In genomic region chr6:17837676-17838075, GRCm38 (mm10) we compare ENCODE assay signal across 20 mouse cellular contexts.
A peak's percentile ranks its signal among the peaks of the same experiment; 100 is the strongest.
DNase-seq lines count a peak whose midpoint lies in the region; ATAC-seq and TF ChIP-seq lines count a peak whose summit lies in the region.
"Had no signal": no experiment of that assay in that cellular context is flagged by ENCODE, and none has a peak within 500 bp of the region (broad histone marks: within the 10 kb centered on the region; RNA-seq: fewer than 3 reads in every experiment).

No protein-coding gene starts in this region.

- 55% methylated on average over 1 of the region's 1 CpGs for WGBS in lung, embryonic 15.5 days
- WGBS in hindbrain, embryonic 14.5 days: 86% methylated on average over 1 of the region's 1 CpGs

- H3K79me2 ChIP-seq in MEL (ENCODE audit: control insufficient read depth, insufficient read depth, low read length, poor library complexity): no peaks in the 10 kb centered on the region

- H3K27ac ChIP-seq in lung, embryonic 15.5 days: peak overlapping the region; percentile 20; the same call in 1 of the 2 replicates
- H3K27ac ChIP-seq in MEL (ENCODE audit: control insufficient read depth, low read depth, low read length): no peak overlapping the region
- peak overlapping the region; percentile 57; the same call in 1 of the 2 replicates for H3K27ac ChIP-seq in embryonic fibroblast, embryonic 13.5 days (ENCODE audit: insufficient read depth, low read length)
- H3K27ac ChIP-seq in hindbrain, embryonic 14.5 days: no peak overlapping the region
- H3K27ac ChIP-seq: limb, embryonic 15.5 days; neural tube, embryonic 13.5 days had no signal

- H3K9ac ChIP-seq in lung, embryonic 15.5 days: no peak overlapping the region
- H3K9ac ChIP-seq in MEL (ENCODE audit: control insufficient read depth, low read depth, low read length, poor library complexity, severe bottlenecking): no peak overlapping the region
- no peak overlapping the region for H3K9ac ChIP-seq in hindbrain, embryonic 14.5 days
- H3K9ac ChIP-seq: limb, embryonic 15.5 days; liver, postnatal 0 days; neural tube, embryonic 13.5 days had no signal

- no peak overlapping the region for H3K4me3 ChIP-seq in lung, embryonic 15.5 days
- H3K4me3 ChIP-seq in MEL (ENCODE audit: control insufficient read depth in 1 of 2, insufficient read depth in 1 of 2, low read depth in 2 of 2, low read length in 2 of 2): no peak overlapping the region
- H3K4me3 ChIP-seq in embryonic fibroblast, embryonic 13.5 days (ENCODE audit: insufficient read depth, low read length): no peak overlapping the region
- H3K4me3 ChIP-seq in hindbrain, embryonic 14.5 days (replicated peaks; ENCODE audit: low read length): no peak overlapping the region
- H3K4me3 ChIP-seq: limb, embryonic 15.5 days; neural tube, embryonic 13.5 days had no signal

- TF ChIP-seq POLR2A in MEL (IDR thresholded peaks at IDR 0.05; ENCODE audit: control insufficient read depth in 1 of 2, insufficient read depth in 1 of 2, low read depth in 1 of 2, low read length in 2 of 2, poor library complexity in 1 of 2): no peak
- no peak for TF ChIP-seq POLR2A in embryonic fibroblast, embryonic 13.5 days (IDR thresholded peaks at IDR 0.05; ENCODE audit: low read depth, low read length)

- TF ChIP-seq RAD21 in MEL (IDR thresholded peaks at IDR 0.05; ENCODE audit: low read depth, low read length): no peak; the same call in 1 of the 2 replicates

- ATAC-seq in lung, embryonic 15.5 days (ENCODE audit: borderline replicate concordance, extremely low read depth, low FRiP score, low TSS enrichment): no peak
- peak; percentile 63; the same call in 1 of the 2 replicates for ATAC-seq in neutrophil, adult 5-6 weeks (ENCODE audit: extremely low read depth, insufficient number of reproducible peaks, low FRiP score, poor library complexity, severe bottlenecking)
- ATAC-seq in hindbrain, embryonic 14.5 days (ENCODE audit: low FRiP score): no peak
- ATAC-seq: forebrain, embryonic 14.5 days; liver, postnatal 0 days had no signal

- TF ChIP-seq CTCF in MEL (IDR thresholded peaks at IDR 0.05 in 2 of 3, conservative IDR thresholded peaks at IDR 0.05 in 1 of 3; ENCODE audit: control insufficient read depth in 1 of 3, insufficient read depth in 1 of 3, low read depth in 2 of 3, low read length in 3 of 3, poor library complexity in 1 of 3, severe bottlenecking in 1 of 3): no peak
- TF ChIP-seq CTCF in embryonic fibroblast, embryonic 13.5 days (IDR thresholded peaks at IDR 0.05; ENCODE audit: borderline replicate concordance, insufficient read depth, low read length): no peak

- no peaks in the 10 kb centered on the region for H3K4me1 ChIP-seq in lung, embryonic 15.5 days
- peaks cover 0 to 4% of the 10 kb centered on the region in 2 experiments; a peak in 2 of 4 replicates for H3K4me1 ChIP-seq in MEL (ENCODE audit: control insufficient read depth in 1 of 2, insufficient read depth in 2 of 2, low read length in 2 of 2)
- H3K4me1 ChIP-seq in embryonic fibroblast, embryonic 13.5 days (ENCODE audit: control insufficient read depth, insufficient read depth, low read length): no peaks in the 10 kb centered on the region
- no peaks in the 10 kb centered on the region for H3K4me1 ChIP-seq in hindbrain, embryonic 14.5 days (replicated peaks; ENCODE audit: control insufficient read depth, insufficient read depth, low read length)
- H3K4me1 ChIP-seq: neural tube, embryonic 13.5 days had no signal

- no peaks in the 10 kb centered on the region for H3K9me3 ChIP-seq in lung, embryonic 15.5 days
- no peaks in the 10 kb centered on the region for H3K9me3 ChIP-seq in MEL (replicated peaks; ENCODE audit: insufficient read depth, low read length)
- no peaks in the 10 kb centered on the region for H3K9me3 ChIP-seq in hindbrain, embryonic 14.5 days (ENCODE audit: control insufficient read depth, low read length)
- H3K9me3 ChIP-seq: limb, embryonic 15.5 days; neural tube, embryonic 13.5 days had no signal

- H3K4me2 ChIP-seq in lung, embryonic 15.5 days: no peak overlapping the region
- no peak overlapping the region for H3K4me2 ChIP-seq in hindbrain, embryonic 14.5 days (replicated peaks)
- H3K4me2 ChIP-seq: limb, embryonic 15.5 days; midbrain, embryonic 11.5 days; neural tube, embryonic 13.5 days had no signal

- TF ChIP-seq EP300 in MEL (IDR thresholded peaks at IDR 0.05; ENCODE audit: low read depth in 1 of 2, low read length in 2 of 2): 0 out of 4 replicates have a peak, but pooled peaks of 1 of the 2 experiments have one; percentile 7

- DNase-seq in lung, postnatal 4 days: no peak
- DNase-seq in MEL (ENCODE audit: low read depth, low spot score): peak; percentile 85
- DNase-seq in embryo, embryonic 10.5 days (ENCODE audit: low spot score): no peak
- DNase-seq in kidney, adult 11 months: no peak
- no peak for DNase-seq in hindbrain, embryonic 14.5 days (ENCODE audit: low spot score)
- DNase-seq: adrenal gland, postnatal 14 days; cerebellum, adult 8-10 months; heart, postnatal 4 days; kidney, adult 8-10 months; kidney, postnatal 25 days; layer of hippocampus, adult 9-11 months; liver, postnatal 0 days; right cerebral cortex, postnatal 25 days had no signal

- no peaks in the 10 kb centered on the region for H3K27me3 ChIP-seq in lung, embryonic 15.5 days
- no peaks in the 10 kb centered on the region for H3K27me3 ChIP-seq in MEL (ENCODE audit: control insufficient read depth in 1 of 2, insufficient read depth in 2 of 2, low read length in 2 of 2)
- no peaks in the 10 kb centered on the region for H3K27me3 ChIP-seq in hindbrain, embryonic 14.5 days (ENCODE audit: control insufficient read depth, insufficient read depth, low read length)
- H3K27me3 ChIP-seq: limb, embryonic 15.5 days; neural tube, embryonic 13.5 days had no signal

- H3K36me3 ChIP-seq in lung, embryonic 15.5 days: peaks cover 9% of the 10 kb centered on the region; the same call in 1 of the 2 replicates
- H3K36me3 ChIP-seq in MEL (ENCODE audit: control insufficient read depth in 1 of 2, insufficient read depth in 2 of 2, low read length in 2 of 2): peaks cover 2 to 5% of the 10 kb centered on the region in 2 experiments
- peaks cover 36% of the 10 kb centered on the region for H3K36me3 ChIP-seq in hindbrain, embryonic 14.5 days (replicated peaks; ENCODE audit: control insufficient read depth, insufficient read depth)

TF ChIP-seq in MEL, 35 proteins besides CTCF, POLR2A, EP300 and RAD21:
- TF ChIP-seq POLR2AphosphoS5 (IDR thresholded peaks at IDR 0.05; ENCODE audit: borderline replicate concordance, low read depth, low read length): no peak
- TF ChIP-seq GABPA (IDR thresholded peaks at IDR 0.05; ENCODE audit: low read depth, low read length): no peak
- no peak for TF ChIP-seq GATA1 (IDR thresholded peaks at IDR 0.05; ENCODE audit: low read depth, low read length)
- TF ChIP-seq MYC (IDR thresholded peaks at IDR 0.05; ENCODE audit: low read depth, low read length): no peak
- peak; percentile 34; the same call in 1 of the 2 replicates for TF ChIP-seq MAX (IDR thresholded peaks at IDR 0.05; ENCODE audit: low read length)
- peak; percentile 30; the same call in 1 of the 2 replicates for TF ChIP-seq SMC3 (IDR thresholded peaks at IDR 0.05; ENCODE audit: low read depth, low read length)
- no peak for TF ChIP-seq HCFC1 (IDR thresholded peaks at IDR 0.05; ENCODE audit: low read depth, low read length)
- no peak for TF ChIP-seq JUND (IDR thresholded peaks at IDR 0.05; ENCODE audit: low read depth, low read length)
- no peak for TF ChIP-seq KAT2A (conservative IDR thresholded peaks at IDR 0.05; ENCODE audit: low read depth, low read length)
- TF ChIP-seq USF1 (IDR thresholded peaks at IDR 0.05; ENCODE audit: low read depth, low read length): no peak
- TF ChIP-seq CHD1 (IDR thresholded peaks at IDR 0.05; ENCODE audit: low read depth, low read length): no peak
- peak; percentile 61 for TF ChIP-seq MXI1 (IDR thresholded peaks at IDR 0.05; ENCODE audit: low read depth, low read length)
- TF ChIP-seq MYB (IDR thresholded peaks at IDR 0.05; ENCODE audit: low read depth, low read length): no peak
- no peak for TF ChIP-seq TAL1 (IDR thresholded peaks at IDR 0.05; ENCODE audit: low read length)
- TF ChIP-seq RCOR1 (IDR thresholded peaks at IDR 0.05; ENCODE audit: low read depth, low read length): peak; percentile 77
- TF ChIP-seq ELF1 (IDR thresholded peaks at IDR 0.05; ENCODE audit: low read depth, low read length): peak; percentile 74; the same call in 1 of the 2 replicates
- TF ChIP-seq SIN3A (IDR thresholded peaks at IDR 0.05; ENCODE audit: low read length): peak; percentile 46; the same call in 1 of the 2 replicates
- peak; percentile 6; the same call in 1 of the 2 replicates for TF ChIP-seq ZC3H11A (IDR thresholded peaks at IDR 0.05; ENCODE audit: low read depth, low read length)
- no peak for TF ChIP-seq ETS1 (IDR thresholded peaks at IDR 0.05; ENCODE audit: low read depth, low read length)
TF ChIP-seq in MEL: peak in this region for 7.

Comparison
In these comparisons a context has a peak if more than half of its experiments do, and no peak if none do; other contexts are left out.
1. H3K27ac ChIP-seq: peak in lung, embryonic 15.5 days (single experiment) and embryonic fibroblast, embryonic 13.5 days (single experiment); none in MEL (single experiment) and hindbrain, embryonic 14.5 days (single experiment).